Mouse (Mus musculus): ENCODE data around the gene Hexim1. TPM values are rescaled to one million over a fixed set of nuclear protein-coding genes. Genes with fewer than 3 reads are reported as not detected.

Hexim1 gene
- polyA plus RNA-seq, 1 experiment from 2014 or later = 7.1 TPM

Other genes with a start within 250 kb of the Hexim1 start
- gene Eftud2, start 235.2 kb upstream of the Hexim1 start, polyA plus RNA-seq (2014; fragmentation: Nextera tagmentation; extraction: Ambion mirVana) = 159 and 250 TPM in 2 replicates
- gene Ccdc103, start 235.0 kb upstream of the Hexim1 start, polyA plus RNA-seq (2014; fragmentation: Nextera tagmentation; extraction: Ambion mirVana) = 1.1 and 1.8 TPM in 2 replicates
- not detected in 2 replicates for gene Fam187a, start 231.1 kb upstream of the Hexim1 start, polyA plus RNA-seq (2014; fragmentation: Nextera tagmentation; extraction: Ambion mirVana)
- 0.29 and 0.31 TPM in 2 replicates for gene Gfap, start 215.3 kb upstream of the Hexim1 start, polyA plus RNA-seq (2014; fragmentation: Nextera tagmentation; extraction: Ambion mirVana)
- 8.3 and 13.0 TPM in 2 replicates for gene Kif18b, start 191.1 kb upstream of the Hexim1 start, polyA plus RNA-seq (2014; fragmentation: Nextera tagmentation; extraction: Ambion mirVana)
- gene C1ql1, start 169.5 kb upstream of the Hexim1 start, polyA plus RNA-seq (2014; fragmentation: Nextera tagmentation; extraction: Ambion mirVana) = 6.7 and 8.3 TPM in 2 replicates
- gene Nmt1, start 88.0 kb upstream of the Hexim1 start, polyA plus RNA-seq (2014; fragmentation: Nextera tagmentation; extraction: Ambion mirVana) = 54.7 and 63.6 TPM in 2 replicates
- gene Dcakd, start 87.9 kb upstream of the Hexim1 start, polyA plus RNA-seq (2014; fragmentation: Nextera tagmentation; extraction: Ambion mirVana) = 225 and 229 TPM in 2 replicates
- gene Plcd3, start 14.6 kb upstream of the Hexim1 start, polyA plus RNA-seq (2014; fragmentation: Nextera tagmentation; extraction: Ambion mirVana) = 3.2 and 4.4 TPM in 2 replicates
- gene Acbd4, start 14.5 kb upstream of the Hexim1 start, polyA plus RNA-seq (2014; fragmentation: Nextera tagmentation; extraction: Ambion mirVana) = 15.8 and 16.9 TPM in 2 replicates
- 8.3 and 10.3 TPM in 2 replicates for gene Hexim2, start 16.2 kb downstream of the Hexim1 start, polyA plus RNA-seq (2014; fragmentation: Nextera tagmentation; extraction: Ambion mirVana)
- 1.1 and 4.0 TPM in 2 replicates for gene Fmnl1, start 54.9 kb downstream of the Hexim1 start, polyA plus RNA-seq (2014; fragmentation: Nextera tagmentation; extraction: Ambion mirVana)
- 0.26 and 0.29 TPM in 2 replicates for gene 1700023F06Rik, start 92.3 kb downstream of the Hexim1 start, polyA plus RNA-seq (2014; fragmentation: Nextera tagmentation; extraction: Ambion mirVana)
- gene Spata32, start 102.2 kb downstream of the Hexim1 start, polyA plus RNA-seq (2014; fragmentation: Nextera tagmentation; extraction: Ambion mirVana) = not detected in 2 replicates
- 3.3 and 4.8 TPM in 2 replicates for gene Map3k14, start 151.2 kb downstream of the Hexim1 start, polyA plus RNA-seq (2014; fragmentation: Nextera tagmentation; extraction: Ambion mirVana)
- 11.7 and 15.6 TPM in 2 replicates for gene Arhgap27, start 247.5 kb downstream of the Hexim1 start, polyA plus RNA-seq (2014; fragmentation: Nextera tagmentation; extraction: Ambion mirVana)

Data from kidney, embryonic 14.5 days (tissue).